Mouse (Mus musculus) retina, embryonic 14.5 days (tissue): ENCODE measurements around the gene Gm21746.
"Not testable (repeated sequence)": the region's sequence is repeated elsewhere in the genome, so short reads cannot be mapped to it uniquely, and the experiment has no call there.

Experiments
- DNase-seq: peaks from one replicate; pipeline ENCODE4 v3.0.0-alpha.2; 2015; ENCODE audit warnings: low spot score

Gm21746 gene

GRCm38 (mm10) chrY:6237895-6238294 is at the start of gene Gm21746:
Gene Gm21746 (minus strand): TSS chrY:6237995.
- DNase-seq: not testable (repeated sequence)

DNA sequence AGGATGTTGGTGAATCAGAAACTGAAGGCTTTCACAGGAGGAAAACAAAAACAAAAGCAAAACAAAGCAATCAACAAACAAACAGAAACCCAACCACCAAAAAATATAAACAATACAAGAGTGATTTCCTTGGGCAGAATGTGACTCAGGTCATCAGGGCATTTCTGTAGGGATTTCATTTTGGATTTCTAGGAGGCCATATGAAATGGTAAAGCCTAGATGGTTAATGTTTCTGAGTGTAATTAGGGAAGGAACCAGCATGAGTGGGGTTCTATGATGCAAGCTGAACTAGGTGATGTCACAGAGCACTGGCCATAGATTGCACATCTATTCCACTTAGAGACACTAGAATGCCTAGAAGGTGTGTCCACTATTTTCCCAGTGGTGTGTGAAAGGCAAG is 29.0 kb upstream of the Gm21746 start, which contains the start of gene Gm20873:
Gm20873 (plus strand) TSS at position 301 of the 400 bp plus-strand sequence.
- not testable (repeated sequence) for DNase-seq
